Mouse (Mus musculus) layer of hippocampus, postnatal 14 days (tissue): Measurements from ENCODE around the gene Atg7. TPM values are rescaled to one million over a fixed set of nuclear protein-coding genes. Genes with fewer than 3 reads are reported as not detected.

Experiments
- DNase-seq, 2 experiments: peaks; one replicate each; pipeline ENCODE4 v3.0.0; 2021 to 2022; ENCODE audit warnings: low spot score in 2 of 2, mixed read lengths in 1 of 2
- total RNA-seq, 2 experiments: library from RNA; stranded (reverse); gene quantifications; 2 replicates each; pipeline ENCODE4 v1.2.3; 2021

Gene Atg7
- total RNA-seq, 2 experiments from 2014 or later: 21.0 to 27.7 TPM

- DNase-seq: no peak
Observed at GRCm38 (mm10) chr6:114898949-114899348, 256.1 kb downstream of the Atg7 start.

- no peak for DNase-seq
Observed at GRCm38 (mm10) chr6:114899652-114900051, 256.8 kb downstream of the Atg7 start.

- no peak for DNase-seq
Observed at GRCm38 (mm10) chr6:114900194-114900593, 257.3 kb downstream of the Atg7 start.

GRCm38 (mm10) chr6:114901321-114901824 lies 258.5 kb downstream of the Atg7 start:
- no peak for DNase-seq

- no peak for DNase-seq
Observed at GRCm38 (mm10) chr6:114901921-114902320, 259.0 kb downstream of the Atg7 start.

GRCm38 (mm10) chr6:114904233-114904632 lies 261.3 kb downstream of the Atg7 start:
- no peak for DNase-seq

GRCm38 (mm10) chr6:114904818-114905217 lies 261.9 kb downstream of the Atg7 start:
- no peak for DNase-seq

GRCm38 (mm10) chr6:114905253-114906028 lies 262.5 kb downstream of the Atg7 start:
- DNase-seq: no peak

- no peak for DNase-seq
Observed at GRCm38 (mm10) chr6:114906209-114906608, 263.3 kb downstream of the Atg7 start.

- DNase-seq: no peak
Observed at GRCm38 (mm10) chr6:114907459-114907858, 264.6 kb downstream of the Atg7 start.

- no peak for DNase-seq
Observed at GRCm38 (mm10) chr6:114909801-114910200, 266.9 kb downstream of the Atg7 start.

Other genes with a start within 250 kb of the Atg7 start
- gene Hrh1, start 245.2 kb upstream of the Atg7 start, total RNA-seq: 1 to 10 TPM; 3.7 to 4.2 TPM